18 mouse cellular contexts compared by ENCODE assay signal in genomic region chr17:43645136-43645535, GRCm38 (mm10). TPM values are rescaled to one million over a fixed set of nuclear protein-coding genes. Genes with fewer than 3 reads are reported as not detected.
DNase-seq lines count a peak whose midpoint lies in the region; ATAC-seq and TF ChIP-seq lines count a peak whose summit lies in the region.
"Had no signal": no experiment of that assay in that cellular context is flagged by ENCODE, and none has a peak within 500 bp of the region (broad histone marks: within the 10 kb centered on the region; RNA-seq: fewer than 3 reads in every experiment).

No protein-coding gene starts in this region.

- whole genome bisulfite sequencing in hindbrain, postnatal 0 days = 95% methylated on average over 3 of the region's 3 CpGs

- H3K36me3 ChIP-seq in hindbrain, postnatal 0 days (ENCODE audit: insufficient read depth, low read length) = peaks cover 30% of the 10 kb centered on the region
- H3K36me3 ChIP-seq: liver, embryonic 12.5 days; lung, embryonic 15.5 days had no signal

- no peak for TF ChIP-seq CTCF in hindbrain, postnatal 0 days (IDR thresholded peaks at IDR 0.05; ENCODE audit: low read depth)

- no peaks in the 10 kb centered on the region for H3K27me3 ChIP-seq in hindbrain, postnatal 0 days (ENCODE audit: insufficient read depth, low read length)
- H3K27me3 ChIP-seq: liver, embryonic 12.5 days; lung, embryonic 15.5 days; midbrain, embryonic 15.5 days had no signal

- H3K4me1 ChIP-seq in hindbrain, postnatal 0 days (ENCODE audit: insufficient read depth, low read length) = no peaks in the 10 kb centered on the region
- H3K4me1 ChIP-seq: midbrain, embryonic 15.5 days had no signal

- no peak overlapping the region for H3K9ac ChIP-seq in hindbrain, postnatal 0 days (replicated peaks; ENCODE audit: low read length)
- H3K9ac ChIP-seq: liver, embryonic 12.5 days; lung, embryonic 15.5 days; midbrain, embryonic 15.5 days had no signal

- H3K4me2 ChIP-seq in hindbrain, postnatal 0 days (ENCODE audit: low read depth, low read length) = no peak overlapping the region
- H3K4me2 ChIP-seq: liver, embryonic 12.5 days; lung, embryonic 15.5 days; midbrain, embryonic 15.5 days had no signal

- H3K9me3 ChIP-seq in hindbrain, postnatal 0 days (ENCODE audit: low read length) = no peaks in the 10 kb centered on the region
- H3K9me3 ChIP-seq: liver, embryonic 12.5 days; lung, embryonic 15.5 days; midbrain, embryonic 15.5 days had no signal

- no peak for ATAC-seq in CD4-positive, CD25-positive, alpha-beta regulatory T cell, adult 4 months
- no peak for ATAC-seq in hindbrain, postnatal 0 days
- ATAC-seq: forebrain, embryonic 14.5 days; liver, embryonic 12.5 days; midbrain, embryonic 15.5 days had no signal

- H3K27ac ChIP-seq in hindbrain, postnatal 0 days = no peak overlapping the region
- H3K27ac ChIP-seq: left cerebral cortex, adult 2 months; liver, embryonic 12.5 days; midbrain, embryonic 15.5 days had no signal

- DNase-seq in CD4-positive, CD25-positive, alpha-beta regulatory T cell, adult 2 months (ENCODE audit: low read depth, low spot score) = peak; percentile 7
- DNase-seq in testis, postnatal 10 days (ENCODE audit: low spot score) = peak; percentile 23
- DNase-seq in testis, postnatal 14 days (ENCODE audit: low spot score) = no peak
- peak; percentile 83 for DNase-seq in thymus, postnatal 0 days (ENCODE audit: low spot score)
- DNase-seq in hindbrain, postnatal 0 days (ENCODE audit: low spot score) = no peak
- no peak for DNase-seq in spleen, adult 18-20 months
- no peak for DNase-seq in cerebellum, adult 11-12 months
- DNase-seq: cerebellum, postnatal 10 days; heart, postnatal 4 days; kidney, adult 2 months; kidney, postnatal 25 days had no signal

- no peak overlapping the region for H3K4me3 ChIP-seq in hindbrain, postnatal 0 days (ENCODE audit: low read length)
- H3K4me3 ChIP-seq: left cerebral cortex, adult 2 months; liver, embryonic 12.5 days; lung, embryonic 15.5 days; midbrain, embryonic 15.5 days had no signal

RNA-seq across cellular contexts. Expression of gene Tdrd6, which starts 15.0 kb away (rescaled TPM):
- not detected for polyA plus RNA-seq in CD4-positive, CD25-positive, alpha-beta regulatory T cell, adult 4 months (2017; shearing (Covaris generic))
- not detected in 2 replicates for polyA plus RNA-seq in thymus, postnatal 0 days (2015; fragmentation: Nextera tagmentation; extraction: Ambion mirVana)
- total RNA-seq in hindbrain, postnatal 0 days (2014; rRNA removed) = 1.6 and 3.5 TPM in 2 replicates
- 0.43 and 0.79 TPM in 2 replicates for polyA plus RNA-seq in hindbrain, postnatal 0 days (2015; fragmentation: Nextera tagmentation; extraction: Ambion mirVana)
- polyA plus RNA-seq: liver, embryonic 12.5 days; lung, embryonic 15.5 days; spleen, adult 2 months had no signal

RNA-seq across cellular contexts. Expression of gene Slc25a27, which starts 21.9 kb away (rescaled TPM):
- 1 to 10 TPM; 4.3 to 4.5 TPM for polyA plus RNA-seq in CD4-positive, CD25-positive, alpha-beta regulatory T cell, adult 4 months (2017; shearing (Covaris generic))
- 4.8 and 7.6 TPM in 2 replicates for polyA plus RNA-seq in thymus, postnatal 0 days (2015; fragmentation: Nextera tagmentation; extraction: Ambion mirVana)
- 41.8 and 45.1 TPM in 2 replicates for total RNA-seq in hindbrain, postnatal 0 days (2014; rRNA removed)
- polyA plus RNA-seq in hindbrain, postnatal 0 days (2015; fragmentation: Nextera tagmentation; extraction: Ambion mirVana) = 70.6 and 71.4 TPM in 2 replicates

RNA-seq across cellular contexts. Expression of gene Cyp39a1, which starts 22.1 kb away (rescaled TPM):
- polyA plus RNA-seq in CD4-positive, CD25-positive, alpha-beta regulatory T cell, adult 4 months (2017; shearing (Covaris generic)) = 1 to 10 TPM in 1 of 2 experiments, under 1 TPM in 1; 0.74 to 2.3 TPM
- 3.0 and 4.7 TPM in 2 replicates for polyA plus RNA-seq in thymus, postnatal 0 days (2015; fragmentation: Nextera tagmentation; extraction: Ambion mirVana)
- total RNA-seq in hindbrain, postnatal 0 days (2014; rRNA removed) = 1.2 and 1.9 TPM in 2 replicates
- 13.3 and 16.0 TPM in 2 replicates for polyA plus RNA-seq in hindbrain, postnatal 0 days (2015; fragmentation: Nextera tagmentation; extraction: Ambion mirVana)

Comparison
In these comparisons a context has a peak if more than half of its experiments do, and no peak if none do; other contexts are left out.
1. DNase-seq: peak in CD4-positive, CD25-positive, alpha-beta regulatory T cell, adult 2 months (single experiment), testis, postnatal 10 days (single experiment) and thymus, postnatal 0 days (single experiment); none in testis, postnatal 14 days (single experiment), hindbrain, postnatal 0 days (single experiment), spleen, adult 18-20 months (0 of 2) and cerebellum, adult 11-12 months (single experiment).